Mouse (Mus musculus) MN1 (cell line): Measurements from ENCODE around the gene Opcml.

Experiments
- DNase-seq: peaks from one replicate; pipeline ENCODE4 v3.0.0-alpha.2; 2016; ENCODE audit warnings: low spot score

The Opcml gene

GRCm38 (mm10) chr9:27842806-27843205, 52.2 kb downstream of the Opcml start:
- DNase-seq: no peak

DNA sequence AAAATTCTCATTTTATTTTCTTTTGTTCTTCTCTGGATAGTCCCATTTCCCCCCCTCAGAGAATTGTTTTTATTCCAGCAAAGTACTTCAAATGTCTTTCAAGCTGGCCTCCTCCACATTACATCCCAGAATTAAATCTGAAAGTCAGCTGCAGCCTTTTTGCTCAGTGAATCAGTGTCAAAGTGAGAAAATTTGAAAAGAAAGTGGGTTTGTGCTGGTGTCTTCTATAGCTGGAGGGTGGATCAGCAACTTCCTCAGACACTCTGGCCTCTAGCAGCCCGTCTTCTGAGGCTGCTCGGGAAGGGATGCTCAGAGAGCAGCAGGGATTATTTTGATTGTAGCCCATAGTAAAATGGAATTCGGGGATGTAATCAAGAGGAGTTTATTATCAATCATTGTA, 81.0 kb downstream of the Opcml start:
- no peak for DNase-seq

DNA sequence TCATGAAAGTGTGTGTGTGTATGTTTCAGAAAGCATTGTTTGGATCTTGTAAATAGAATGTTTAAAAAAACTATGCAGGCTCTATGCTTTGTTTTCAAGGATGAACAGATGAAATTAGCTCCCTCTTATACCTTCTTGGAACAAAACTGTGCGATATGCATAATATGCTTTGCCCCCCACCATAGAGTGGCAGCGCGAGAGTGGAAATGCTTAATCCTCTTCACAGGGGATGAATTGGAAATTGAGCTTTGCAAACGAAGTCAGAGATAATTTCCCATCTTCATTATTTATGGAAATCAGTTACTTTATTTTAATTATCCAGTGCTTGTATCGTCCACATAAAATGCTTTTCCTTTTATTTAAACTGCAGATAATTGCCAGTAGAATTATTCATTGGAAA, 99.1 kb downstream of the Opcml start:
- DNase-seq: no peak

GRCm38 (mm10) chr9:27917250-27917649, 126.7 kb downstream of the Opcml start:
- DNase-seq: no peak

DNA sequence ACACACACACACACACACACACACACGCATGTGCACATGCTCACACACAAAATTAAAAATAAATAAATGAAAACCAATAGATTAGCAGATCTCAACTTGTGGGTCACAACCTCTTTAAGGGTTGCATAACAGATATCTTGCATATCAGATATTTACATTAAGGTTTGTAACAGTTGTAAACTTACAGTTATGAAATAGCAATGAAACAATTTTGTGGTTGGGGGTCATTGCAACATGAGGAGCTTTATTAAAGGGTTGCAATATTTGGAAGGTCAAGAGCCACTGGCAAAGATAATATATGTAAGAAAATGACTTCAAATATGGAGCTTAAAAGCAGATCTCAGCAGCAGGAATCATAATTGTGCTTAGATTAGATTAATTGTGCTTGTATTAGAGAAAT, 132.9 kb downstream of the Opcml start:
- DNase-seq: no peak

DNA sequence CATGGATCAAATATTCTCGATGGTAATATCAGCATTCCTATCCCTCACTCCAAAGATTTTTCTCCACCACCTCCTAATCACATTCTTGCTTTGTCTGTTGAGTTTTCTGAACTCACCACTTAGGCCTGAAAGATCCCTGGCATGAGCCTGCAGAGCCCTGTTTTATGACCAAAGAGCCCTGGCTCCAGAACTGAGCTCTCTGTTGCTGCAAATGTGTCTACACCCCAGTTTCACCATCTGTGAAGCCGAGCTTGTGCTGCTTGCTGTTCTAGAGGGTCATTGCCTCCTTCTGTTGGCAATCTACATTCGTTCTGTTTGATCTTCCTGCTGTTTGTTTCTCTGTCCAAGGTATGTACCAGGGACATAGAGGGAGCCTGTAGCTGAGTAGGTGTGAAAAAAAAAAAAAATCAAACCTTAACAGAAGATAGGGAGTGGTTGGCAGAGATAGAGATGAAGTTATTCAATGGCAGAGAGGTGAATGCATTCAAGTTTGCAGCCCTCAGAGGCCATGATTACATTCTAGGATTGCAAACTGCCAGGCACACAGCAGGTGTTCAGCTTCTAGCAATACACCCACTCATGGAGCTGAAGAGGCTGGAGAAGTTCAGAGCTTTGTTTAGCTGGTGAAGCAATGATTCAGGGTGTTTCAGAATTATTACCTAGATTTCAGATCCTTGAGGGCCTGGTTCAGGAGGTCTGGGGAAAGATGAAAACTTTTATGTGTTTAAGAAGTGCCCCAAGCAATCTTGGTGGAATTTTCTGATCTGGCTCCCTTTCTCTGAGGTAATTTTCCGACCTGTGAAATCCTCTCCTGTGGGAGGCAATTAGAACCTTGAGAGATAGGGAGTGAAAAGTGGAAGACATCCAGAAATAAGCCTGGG, 133.6 kb downstream of the Opcml start:
- no peak for DNase-seq

DNA sequence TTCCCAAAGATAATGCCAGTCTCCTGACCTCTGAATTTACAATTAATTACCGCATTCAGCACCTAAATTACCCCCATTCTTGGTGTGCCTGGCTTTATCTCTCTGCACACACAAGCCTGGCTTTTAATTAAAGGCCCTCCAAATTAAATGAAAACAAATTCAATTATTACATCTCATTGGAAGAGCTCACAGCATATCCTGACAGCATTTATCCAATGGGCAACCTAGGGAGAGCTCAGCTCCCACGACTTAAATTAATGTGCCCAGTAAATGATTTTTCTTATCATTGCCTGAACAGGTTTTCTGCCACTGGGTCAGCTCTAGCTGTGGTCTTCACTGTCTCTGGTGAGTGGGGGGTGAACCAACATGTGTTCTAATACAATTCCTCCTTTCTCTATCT, 135.1 kb downstream of the Opcml start:
- DNase-seq: no peak

GRCm38 (mm10) chr9:27937253-27937652, 146.7 kb downstream of the Opcml start:
- DNase-seq: no peak

- no peak for DNase-seq
These were observed 147.1 kb downstream of the Opcml start for GRCm38 (mm10) chr9:27937660-27938059.

DNA sequence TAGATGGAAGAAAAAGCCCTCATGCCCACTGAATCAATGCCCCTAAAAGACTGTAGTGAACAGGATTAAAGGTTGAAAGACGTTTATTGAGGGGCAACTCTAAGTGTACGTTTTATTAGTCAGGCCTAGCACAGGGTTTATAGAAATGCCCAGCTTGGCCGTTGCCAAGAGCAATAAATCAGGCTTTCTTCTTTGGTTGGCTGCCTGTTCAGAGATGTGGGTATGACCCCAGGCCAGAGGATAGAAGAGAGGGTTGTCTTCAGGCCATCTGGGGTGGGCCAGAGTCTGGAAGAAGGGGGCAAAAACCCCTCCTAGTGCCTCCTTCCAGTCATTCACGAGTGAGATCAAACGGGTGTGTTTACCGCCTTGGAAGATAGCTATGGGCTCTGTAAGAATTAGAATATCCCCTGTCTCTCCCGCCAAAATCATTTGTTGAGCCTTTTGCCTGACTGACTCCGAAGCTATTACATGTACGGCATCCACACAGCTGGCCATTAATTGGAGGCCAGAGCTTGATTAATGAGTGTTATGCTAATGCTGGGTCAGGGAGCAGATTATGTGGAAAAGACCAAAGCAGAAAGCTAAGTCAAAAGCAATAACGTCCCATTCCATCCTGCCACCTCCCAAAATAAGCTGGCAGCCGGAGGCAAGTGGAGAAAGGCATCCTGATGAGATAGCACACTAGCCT, 154.9 kb downstream of the Opcml start:
- no peak for DNase-seq

GRCm38 (mm10) chr9:27951110-27951509, 160.5 kb downstream of the Opcml start:
- DNase-seq: no peak

- DNase-seq: no peak
These were observed 171.1 kb downstream of the Opcml start for GRCm38 (mm10) chr9:27961682-27962081.

- no peak for DNase-seq
These were observed 172.8 kb downstream of the Opcml start for GRCm38 (mm10) chr9:27963385-27963784.

DNA sequence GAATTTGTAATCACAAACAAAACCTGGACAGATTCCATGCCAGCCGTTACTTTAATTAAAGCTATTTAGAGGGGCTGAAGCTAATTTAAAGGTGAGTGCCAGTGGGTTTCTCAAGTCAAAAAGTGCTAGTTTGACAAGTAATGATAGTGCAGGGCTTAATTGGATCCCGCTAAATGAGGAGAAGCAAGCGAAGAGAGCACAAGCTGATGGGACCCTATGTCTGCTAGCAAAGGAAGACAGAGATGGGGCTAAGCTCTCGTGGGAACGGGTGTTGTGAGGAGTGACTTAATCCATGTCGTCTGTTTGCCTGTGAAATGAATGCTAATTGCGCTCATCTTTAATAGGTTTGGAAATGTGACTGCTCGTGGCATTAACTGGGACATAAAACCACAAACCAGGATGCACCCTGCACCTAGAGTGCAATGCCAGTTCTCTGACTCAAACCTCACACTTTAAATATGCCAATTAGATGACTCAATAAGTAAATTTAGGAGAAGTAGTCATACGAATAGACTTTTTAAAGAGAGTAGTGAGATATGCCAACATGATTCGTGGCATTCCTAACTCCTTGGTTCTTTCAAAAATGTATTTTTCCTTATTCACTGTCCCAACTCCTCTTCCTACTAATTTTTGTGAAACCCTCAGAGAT, 174.5 kb downstream of the Opcml start:
- no peak for DNase-seq

DNA sequence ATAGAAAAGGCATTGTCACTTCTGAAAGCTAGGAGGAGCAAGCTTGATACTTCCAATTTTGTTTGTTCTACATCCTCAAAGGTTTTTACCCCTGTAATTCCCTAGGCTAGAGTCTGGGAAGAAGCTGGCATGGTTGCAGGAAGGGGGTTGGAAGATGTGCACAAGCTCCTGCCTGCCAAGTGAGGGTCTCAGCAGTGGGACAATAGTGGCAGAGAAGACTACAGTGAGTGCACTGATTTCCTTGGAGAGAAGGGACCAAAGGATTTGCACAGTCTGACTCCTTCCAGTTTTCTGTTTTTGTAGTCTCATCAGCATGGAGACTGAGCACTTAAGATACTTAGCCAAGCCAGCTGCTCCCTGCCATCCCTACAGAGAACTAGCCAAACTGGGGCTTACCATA, 177.7 kb downstream of the Opcml start:
- no peak for DNase-seq

DNA sequence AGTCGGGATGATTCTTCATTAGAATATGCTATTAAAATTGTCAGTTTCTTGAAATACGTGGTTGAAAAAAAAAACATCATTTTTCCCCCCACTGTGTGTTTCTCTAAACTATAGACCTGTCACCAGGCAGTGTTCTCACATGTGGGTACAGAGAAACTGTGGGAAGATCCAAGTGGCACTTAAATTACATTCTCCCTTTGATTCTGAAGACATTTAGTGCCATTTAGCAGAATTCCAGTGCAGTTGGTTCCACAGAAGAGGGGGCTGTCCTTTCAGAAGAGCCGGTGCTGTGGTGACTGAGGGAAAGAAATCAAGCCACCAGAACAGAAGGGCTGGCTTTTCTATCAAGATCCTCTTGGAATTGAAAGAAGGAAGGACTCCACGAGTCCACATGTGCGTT, 181.7 kb downstream of the Opcml start:
- DNase-seq: no peak

GRCm38 (mm10) chr9:27982576-27982975, 192.0 kb downstream of the Opcml start:
- no peak for DNase-seq

- no peak for DNase-seq
These were observed 196.3 kb downstream of the Opcml start for GRCm38 (mm10) chr9:27986604-27987588.

DNA sequence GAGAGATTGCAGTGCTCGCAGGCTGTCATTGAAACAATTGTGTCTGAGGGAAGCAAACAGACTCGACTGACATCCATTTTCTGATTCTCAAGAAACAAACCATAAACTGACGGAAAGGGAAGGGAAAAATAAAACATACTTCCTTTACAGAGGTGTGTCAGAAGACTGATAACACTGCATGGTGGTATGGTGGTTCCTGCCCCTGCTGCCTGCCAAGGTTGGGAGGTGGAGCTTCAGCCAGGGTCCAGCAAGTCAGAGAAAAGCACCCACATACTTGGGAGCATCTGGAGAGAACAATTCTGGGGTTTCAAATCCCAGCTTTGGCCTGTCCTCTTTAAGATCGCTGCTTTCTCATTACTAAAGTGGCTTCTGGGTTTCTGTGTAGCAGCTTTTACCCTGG, 201.0 kb downstream of the Opcml start:
- no peak for DNase-seq

DNA sequence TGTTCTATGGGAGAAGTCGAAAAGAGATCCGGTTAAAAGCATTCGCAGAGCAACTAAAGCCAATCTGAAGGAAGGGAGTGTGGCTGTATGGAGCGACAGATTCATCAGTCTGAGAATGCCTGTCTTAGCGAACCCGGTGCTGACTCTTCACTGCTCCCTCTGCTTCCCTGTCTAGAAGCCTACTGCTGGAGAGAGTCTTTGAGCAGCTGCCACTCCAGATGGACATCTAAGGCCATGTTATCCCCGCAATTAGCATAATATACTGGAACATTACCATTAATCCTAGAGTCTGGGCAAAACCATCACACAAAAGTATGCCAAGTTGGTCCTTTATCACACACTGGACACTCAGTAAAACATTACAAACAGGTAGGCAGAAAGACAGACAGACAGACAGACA, 206.0 kb downstream of the Opcml start:
- DNase-seq: no peak

DNA sequence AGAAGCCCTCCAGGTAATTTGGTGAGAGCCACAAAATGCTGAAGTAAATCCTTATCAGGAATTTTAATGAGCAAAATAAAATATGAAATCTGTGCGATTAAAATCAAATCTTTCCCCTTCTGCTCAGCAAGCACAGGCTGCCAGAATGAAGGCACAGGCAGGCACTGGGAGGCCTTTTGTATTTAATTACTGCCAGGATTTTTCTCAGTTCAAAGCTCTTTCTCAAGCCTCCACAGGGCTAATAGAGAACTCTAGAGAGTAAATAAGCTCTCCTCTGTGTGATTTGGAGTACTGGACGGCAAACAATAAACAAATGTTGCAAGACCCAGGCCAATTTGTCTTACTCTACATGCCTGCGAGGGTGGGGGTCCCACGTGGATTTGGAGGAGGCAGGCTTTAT, 208.2 kb downstream of the Opcml start:
- DNase-seq: no peak

DNA sequence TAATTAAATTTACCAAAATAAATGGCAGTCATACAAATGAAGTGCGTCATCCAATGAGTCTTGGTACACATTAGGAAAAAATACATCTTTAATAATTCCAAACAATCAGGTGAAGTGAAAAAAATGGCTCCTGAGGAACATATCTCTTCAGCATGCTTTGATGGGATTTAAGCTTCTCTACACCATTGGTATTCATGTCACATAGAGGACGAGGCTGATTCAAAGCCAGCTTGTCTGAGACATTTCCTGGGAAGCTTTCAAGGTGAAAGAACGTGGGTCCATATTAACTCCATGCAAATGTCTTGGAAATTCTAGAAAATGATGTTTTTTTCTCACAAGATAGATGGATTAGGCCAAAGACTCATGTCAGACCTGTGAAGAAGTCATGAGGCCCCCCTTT, 212.6 kb downstream of the Opcml start:
- no peak for DNase-seq
